Mouse (Mus musculus): ENCODE results near the gene Ttc30a2. TPM values are rescaled to one million over a fixed set of nuclear protein-coding genes. Genes with fewer than 3 reads are reported as not detected.
"Not testable (repeated sequence)": the region's sequence is repeated elsewhere in the genome, so short reads cannot be mapped to it uniquely, and the experiment has no call there.

Ttc30a2 gene
- polyA plus RNA-seq, 1 experiment from 2014 or later: 0.18 TPM

DNA sequence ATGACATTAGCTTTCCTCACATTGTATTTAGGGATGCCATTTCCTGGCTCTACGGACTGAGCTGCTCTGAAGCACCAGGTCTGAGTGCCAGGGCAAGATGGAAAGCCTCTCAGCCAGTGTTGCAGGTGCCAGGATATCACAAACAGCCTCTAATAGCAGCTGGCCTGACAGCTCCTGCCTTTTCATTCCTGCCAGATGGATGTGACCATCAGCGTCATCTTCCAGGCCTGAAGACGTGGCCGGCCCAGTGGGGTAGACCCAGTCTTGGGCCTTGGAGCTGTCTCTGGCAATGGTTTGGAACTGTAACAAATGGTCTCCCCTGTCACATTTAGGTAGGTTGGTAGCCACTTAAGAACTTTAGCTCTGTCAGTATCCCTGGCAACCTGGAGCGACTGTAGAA is 24.6 kb downstream of the Ttc30a2 start:
- Histone ChIP-seq H3K4me3 (no peak overlapping the region), H3K27me3 (peaks cover 4% of the 10 kb centered on the region; the same call in 1 of the 2 replicates), H3K4me2 (no peak overlapping the region), H3K9me3 (no peaks in the 10 kb centered on the region), H3K4me1 (peaks cover 10% of the 10 kb centered on the region), H3K27ac (no peak overlapping the region), H3K36me3 (no peaks in the 10 kb centered on the region), H3K9ac (no peak overlapping the region)
- WGBS: 89% methylated on average over 5 of the region's 5 CpGs
- ATAC-seq (ENCODE audit: insufficient number of reproducible peaks, low FRiP score, low TSS enrichment, low read depth): no peak

- 46% methylated on average over 8 of the region's 8 CpGs for WGBS
- Histone ChIP-seq H3K27ac (no peak overlapping the region), H3K4me2 (no peak overlapping the region), H3K4me3 (no peak overlapping the region), H3K9me3 (no peaks in the 10 kb centered on the region), H3K36me3 (no peaks in the 10 kb centered on the region), H3K4me1 (no peaks in the 10 kb centered on the region), H3K27me3 (peaks cover 3% of the 10 kb centered on the region; the same call in 1 of the 2 replicates), H3K9ac (no peak overlapping the region)
- ATAC-seq (ENCODE audit: insufficient number of reproducible peaks, low FRiP score, low TSS enrichment, low read depth): no peak
Measured at GRCm38 (mm10) chr2:75950685-75951084, 27.3 kb downstream of the Ttc30a2 start.

DNA sequence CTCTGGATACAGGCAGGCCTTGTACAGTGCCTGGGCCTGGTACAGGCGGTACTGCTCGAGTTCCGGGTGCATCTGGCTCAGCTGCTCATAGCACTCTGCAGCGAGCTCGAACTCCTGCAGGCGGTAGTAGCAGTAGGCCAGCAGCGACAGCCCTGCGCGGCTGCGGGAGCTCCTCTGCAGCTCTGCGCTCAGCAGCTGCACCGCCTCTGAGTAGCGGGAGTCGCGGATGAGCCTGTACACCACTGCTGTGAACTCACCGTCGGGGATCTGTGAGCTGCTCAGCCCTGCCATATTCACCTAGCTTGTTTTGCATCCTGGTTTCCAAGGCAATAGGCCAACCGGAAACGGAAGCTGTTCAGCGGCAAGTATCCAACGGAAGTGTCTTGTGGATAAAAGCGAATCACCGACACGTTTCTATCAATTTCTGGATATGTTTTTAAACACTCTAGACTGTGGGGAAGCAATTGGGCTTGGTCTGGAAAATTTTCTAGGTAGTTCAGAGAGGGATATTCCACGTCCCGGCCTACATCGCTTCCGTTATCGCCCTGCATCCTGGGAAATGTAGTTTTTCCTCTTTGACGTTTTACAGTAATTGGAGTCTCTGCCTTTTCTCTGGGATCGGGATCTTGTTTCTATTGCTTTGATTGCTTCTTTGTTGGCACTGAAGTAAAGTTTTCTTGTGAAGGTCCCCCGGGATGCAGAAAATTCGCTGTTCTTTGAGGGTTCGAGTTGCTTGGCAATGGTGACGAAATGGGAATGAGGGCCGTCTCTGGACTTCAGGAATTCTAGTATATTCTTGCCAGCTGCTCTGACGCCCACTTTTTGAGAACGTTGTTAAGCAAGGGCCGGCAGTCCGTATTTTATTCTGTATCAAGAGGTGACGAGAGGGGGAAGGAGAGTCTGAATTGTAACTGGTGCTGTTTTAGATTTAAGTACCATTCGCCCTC is 39.6 kb downstream of the Ttc30a2 start, which contains the start of gene Ttc30b:
TSS of gene Ttc30b (minus strand) at position 469 of the 947 bp plus-strand sequence.
- Histone ChIP-seq H3K4me2 (peak within 1 kb of the TSS; percentile 55), H3K27me3 (no peaks in the 10 kb centered on the region), H3K9me3 (no peaks in the 10 kb centered on the region), H3K9ac (peak within 1 kb of the TSS; percentile 44), H3K4me1 (peaks cover 3% of the 10 kb centered on the region; the same call in 1 of the 2 replicates), H3K27ac (peak within 1 kb of the TSS; percentile 95), H3K4me3 (peak within 1 kb of the TSS; percentile 53), H3K36me3 (no peaks in the 10 kb centered on the region)
- 2% methylated on average over 42 of the region's 42 CpGs for WGBS
- ATAC-seq (ENCODE audit: insufficient number of reproducible peaks, low FRiP score, low TSS enrichment, low read depth): peak; percentile 83

GRCm38 (mm10) chr2:75937520-75938116 is 40.4 kb downstream of the Ttc30a2 start:
- H3K4me2 ChIP-seq: peak overlapping the region; percentile 55
- not testable (repeated sequence) for H3K27ac ChIP-seq, H3K36me3 ChIP-seq, H3K4me1 ChIP-seq, H3K9ac ChIP-seq, H3K27me3 ChIP-seq, H3K9me3 ChIP-seq
- 69% methylated on average over 17 of the region's 17 CpGs for WGBS
- ATAC-seq (ENCODE audit: insufficient number of reproducible peaks, low FRiP score, low TSS enrichment, low read depth): 0 out of 2 replicates have a peak, but pooled peaks have one; percentile 53
- H3K4me3 ChIP-seq: peak overlapping the region; percentile 53

DNA sequence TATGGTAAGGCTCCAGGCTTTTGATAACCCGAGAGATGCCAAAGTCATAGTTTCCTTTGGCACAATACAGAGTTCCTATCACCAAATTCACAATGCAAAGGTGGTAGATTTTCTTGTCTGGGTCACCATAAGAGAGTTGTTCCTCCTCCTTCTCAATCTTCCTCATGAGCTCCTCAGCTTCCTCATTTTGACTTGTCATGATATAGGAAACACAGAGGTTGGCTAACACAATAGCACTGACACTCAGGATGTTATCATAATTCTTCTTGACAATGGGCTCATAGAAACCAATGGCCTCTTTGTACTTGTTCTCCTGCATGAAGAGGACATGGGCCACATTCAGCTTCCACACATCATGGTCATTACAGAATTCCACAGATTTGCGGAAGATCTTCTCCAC is 41.3 kb downstream of the Ttc30a2 start:
- H3K27me3 ChIP-seq; H3K9ac ChIP-seq; ATAC-seq (ENCODE audit: insufficient number of reproducible peaks, low FRiP score, low TSS enrichment, low read depth); H3K9me3 ChIP-seq; H3K36me3 ChIP-seq; H3K4me2 ChIP-seq; H3K4me3 ChIP-seq; H3K4me1 ChIP-seq; H3K27ac ChIP-seq: not testable (repeated sequence)
- WGBS: 90% methylated on average over 2 of the region's 2 CpGs

- no peak overlapping the region for H3K4me3 ChIP-seq
- WGBS: 29% methylated on average over 7 of the region's 7 CpGs
- H3K4me2 ChIP-seq: no peak overlapping the region
- H3K9ac ChIP-seq: no peak overlapping the region
- ATAC-seq (ENCODE audit: insufficient number of reproducible peaks, low FRiP score, low TSS enrichment, low read depth): 0 out of 2 replicates have a peak, but pooled peaks have one; percentile 19
- H3K27me3 ChIP-seq: no peaks in the 10 kb centered on the region
- no peaks in the 10 kb centered on the region for H3K9me3 ChIP-seq
- H3K27ac ChIP-seq: peak overlapping the region; percentile 59
- H3K4me1 ChIP-seq: peaks cover 6% of the 10 kb centered on the region
- H3K36me3 ChIP-seq: peaks cover 2% of the 10 kb centered on the region; the same call in 1 of the 2 replicates
Measured at GRCm38 (mm10) chr2:75933541-75933940, 44.4 kb downstream of the Ttc30a2 start.

DNA sequence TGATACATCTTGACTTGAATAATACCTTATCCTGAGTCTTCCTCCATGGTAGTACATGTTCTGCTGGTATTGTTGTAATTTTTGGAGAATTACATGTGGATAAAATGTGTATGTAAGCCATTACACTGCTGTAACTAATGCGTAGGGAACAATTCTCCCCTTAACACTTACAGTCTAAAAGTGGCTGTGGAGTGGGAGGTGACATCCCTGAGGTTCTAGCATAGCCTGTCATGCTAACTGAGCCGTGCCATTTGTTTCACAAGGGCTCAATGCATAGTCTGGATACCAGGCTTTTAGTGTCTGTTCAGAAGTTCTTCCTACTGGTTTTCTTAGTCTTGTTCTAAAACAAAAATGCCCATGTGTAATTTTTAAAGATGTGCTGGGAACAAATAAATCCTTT is 47.0 kb downstream of the Ttc30a2 start:
- Histone ChIP-seq H3K9me3 (no peaks in the 10 kb centered on the region), H3K4me3 (no peak overlapping the region), H3K4me2 (no peak overlapping the region), H3K36me3 (peaks cover 15% of the 10 kb centered on the region; the same call in 1 of the 2 replicates), H3K27me3 (no peaks in the 10 kb centered on the region), H3K27ac (no peak overlapping the region), H3K4me1 (peaks cover 3% of the 10 kb centered on the region; the same call in 1 of the 2 replicates), H3K9ac (no peak overlapping the region)
- no peak for ATAC-seq (ENCODE audit: insufficient number of reproducible peaks, low FRiP score, low TSS enrichment, low read depth)
- 80% methylated on average over 2 of the region's 2 CpGs for WGBS

DNA sequence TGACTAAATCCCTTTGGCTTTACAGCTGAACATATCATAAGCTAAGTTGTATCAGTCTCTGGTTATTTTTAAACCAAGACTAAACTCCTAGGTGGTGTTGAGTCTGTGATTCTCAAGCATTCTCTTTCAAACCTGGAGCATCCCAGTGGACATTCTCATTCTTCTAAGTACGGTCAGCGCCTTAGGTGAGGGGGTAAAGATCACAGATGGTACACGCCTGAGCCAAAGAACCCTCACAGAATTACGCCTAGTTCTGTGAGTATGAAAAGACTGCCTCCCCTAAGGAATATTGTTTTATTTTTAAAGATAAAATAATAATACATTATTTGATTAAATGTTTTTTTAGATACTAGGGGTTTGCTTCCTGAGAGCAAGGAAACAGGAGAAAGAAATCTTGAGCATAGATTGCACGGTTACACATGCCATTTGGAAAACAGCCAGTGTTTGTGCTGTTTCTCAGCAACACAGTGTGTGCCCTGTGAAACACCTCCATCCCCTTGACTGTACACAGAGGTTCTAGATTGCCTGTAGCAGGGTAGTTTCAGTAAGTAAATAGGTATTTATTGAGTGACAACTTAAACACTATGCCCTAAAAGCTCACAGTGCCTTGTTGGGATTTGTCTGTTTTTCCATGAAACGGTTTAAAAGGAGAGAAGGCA is 48.1 kb downstream of the Ttc30a2 start:
- no peak for ATAC-seq (ENCODE audit: insufficient number of reproducible peaks, low FRiP score, low TSS enrichment, low read depth)
- H3K9me3 ChIP-seq: no peaks in the 10 kb centered on the region
- no peaks in the 10 kb centered on the region for H3K27me3 ChIP-seq
- H3K9ac ChIP-seq: no peak overlapping the region
- 86% methylated on average over 6 of the region's 6 CpGs for WGBS
- H3K4me2 ChIP-seq: no peak overlapping the region
- H3K4me3 ChIP-seq: no peak overlapping the region
- peaks cover 3% of the 10 kb centered on the region; the same call in 1 of the 2 replicates for H3K4me1 ChIP-seq
- H3K27ac ChIP-seq: no peak overlapping the region
- H3K36me3 ChIP-seq: peaks cover 15% of the 10 kb centered on the region; the same call in 1 of the 2 replicates

- no peak for ATAC-seq (ENCODE audit: insufficient number of reproducible peaks, low FRiP score, low TSS enrichment, low read depth)
- H3K9me3 ChIP-seq: no peaks in the 10 kb centered on the region
- no peak overlapping the region for H3K4me2 ChIP-seq
- no peak overlapping the region for H3K27ac ChIP-seq
- no peaks in the 10 kb centered on the region for H3K27me3 ChIP-seq
- no peak overlapping the region for H3K9ac ChIP-seq
- no peak overlapping the region for H3K4me3 ChIP-seq
- peaks cover 15% of the 10 kb centered on the region; the same call in 1 of the 2 replicates for H3K36me3 ChIP-seq
- 86% methylated on average over 2 of the region's 2 CpGs for WGBS
- H3K4me1 ChIP-seq: peaks cover 3% of the 10 kb centered on the region; the same call in 1 of the 2 replicates
Measured at GRCm38 (mm10) chr2:75929141-75929540, 48.8 kb downstream of the Ttc30a2 start.

GRCm38 (mm10) chr2:75928011-75928410 is 50.0 kb downstream of the Ttc30a2 start:
- no peak overlapping the region for H3K27ac ChIP-seq
- no peak for ATAC-seq (ENCODE audit: insufficient number of reproducible peaks, low FRiP score, low TSS enrichment, low read depth)
- H3K4me3 ChIP-seq: no peak overlapping the region
- H3K9ac ChIP-seq: no peak overlapping the region
- no peaks in the 10 kb centered on the region for H3K9me3 ChIP-seq
- WGBS: 90% methylated on average over 3 of the region's 3 CpGs
- no peaks in the 10 kb centered on the region for H3K27me3 ChIP-seq
- H3K4me2 ChIP-seq: no peak overlapping the region
- peaks cover 15% of the 10 kb centered on the region; the same call in 1 of the 2 replicates for H3K36me3 ChIP-seq
- H3K4me1 ChIP-seq: peaks cover 3% of the 10 kb centered on the region; the same call in 1 of the 2 replicates

DNA sequence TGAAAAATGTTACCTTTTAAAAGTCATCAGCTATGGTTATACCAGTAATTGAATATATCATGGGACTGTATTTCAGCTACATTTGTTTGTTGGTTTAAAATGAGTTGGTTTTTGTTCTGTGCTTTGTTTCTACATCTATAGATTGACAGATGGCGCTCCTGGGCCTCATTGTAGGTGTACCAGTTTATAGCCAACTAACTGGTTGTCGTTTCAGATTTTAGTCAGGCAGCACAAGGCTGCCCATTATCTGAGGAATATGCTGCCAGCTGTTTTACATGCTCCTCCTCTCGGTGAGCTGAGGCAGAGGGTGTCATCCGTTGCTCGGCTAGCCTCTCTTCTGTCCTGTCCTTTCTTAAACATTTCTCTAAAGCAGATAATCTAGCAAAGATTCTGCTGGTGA is 51.9 kb downstream of the Ttc30a2 start:
- H3K36me3 ChIP-seq: peaks cover 15% of the 10 kb centered on the region; the same call in 1 of the 2 replicates
- no peak overlapping the region for H3K4me2 ChIP-seq
- H3K27ac ChIP-seq: no peak overlapping the region
- no peaks in the 10 kb centered on the region for H3K9me3 ChIP-seq
- no peak overlapping the region for H3K4me3 ChIP-seq
- no peak for ATAC-seq (ENCODE audit: insufficient number of reproducible peaks, low FRiP score, low TSS enrichment, low read depth)
- no peaks in the 10 kb centered on the region for H3K27me3 ChIP-seq
- no peaks in the 10 kb centered on the region for H3K4me1 ChIP-seq
- no peak overlapping the region for H3K9ac ChIP-seq
- WGBS: 71% methylated on average over 5 of the region's 5 CpGs
